Mouse (Mus musculus) lung, postnatal 0 days (tissue): ENCODE measurements at regions not wholly inside any gene's neighbourhood (a gene's known extent, or its start where the extent isn't known, plus 50 kb on each side); places are given as distances from the start of the nearest gene placed in this dataset.

ENCODE experiments used
- CTCF ChIP-seq: IDR thresholded peaks from 2 replicates; pipeline ENCODE4 v1.5.1; 2016; ENCODE audit warnings: antibody characterized with exemption, mild to moderate bottlenecking
- EP300 ChIP-seq: IDR thresholded peaks from 2 replicates; pipeline ENCODE4 v1.6.1; 2016; ENCODE audit warnings: antibody characterized with exemption, mild to moderate bottlenecking, control low read depth

GRCm38 (mm10) chr11:112621385-112622120, 160.5 kb upstream of the Sox9 start:
- TF ChIP-seq CTCF (no peak), EP300 (no peak)
